In genomic region chr5:107147951-107148766, GRCm38 (mm10) we compare ENCODE assay signal across 8 mouse cellular contexts.
DNase-seq lines count a peak whose midpoint lies in the region; ATAC-seq and TF ChIP-seq lines count a peak whose summit lies in the region.

No protein-coding gene starts in this region.

- WGBS in forebrain, postnatal 0 days = 9% methylated on average over 13 of the region's 13 CpGs
- WGBS in hindbrain, embryonic 14.5 days = 18% methylated on average over 13 of the region's 13 CpGs
- 29% methylated on average over 13 of the region's 13 CpGs for WGBS in midbrain, embryonic 10.5 days
- 53% methylated on average over 13 of the region's 13 CpGs for WGBS in stomach, embryonic 16.5 days

- no peak overlapping the region for H3K27ac ChIP-seq in forebrain, postnatal 0 days (ENCODE audit: low read depth, low read length)
- H3K27ac ChIP-seq in hindbrain, embryonic 14.5 days = peak overlapping the region; percentile 51
- H3K27ac ChIP-seq in midbrain, embryonic 10.5 days (replicated peaks) = peak overlapping the region; percentile 69
- peak overlapping the region; percentile 32; the same call in 1 of the 2 replicates for H3K27ac ChIP-seq in stomach, embryonic 16.5 days (ENCODE audit: low read length)

- H3K9ac ChIP-seq in forebrain, postnatal 0 days = no peak overlapping the region
- no peak overlapping the region for H3K9ac ChIP-seq in hindbrain, embryonic 14.5 days
- H3K9ac ChIP-seq in stomach, embryonic 16.5 days (ENCODE audit: low read length) = no peak overlapping the region

- H3K9me3 ChIP-seq in forebrain, postnatal 0 days (ENCODE audit: low read length) = no peaks in the 10 kb centered on the region
- H3K9me3 ChIP-seq in hindbrain, embryonic 14.5 days (ENCODE audit: control insufficient read depth, low read length) = no peaks in the 10 kb centered on the region
- H3K9me3 ChIP-seq in midbrain, embryonic 10.5 days (replicated peaks) = no peaks in the 10 kb centered on the region
- H3K9me3 ChIP-seq in stomach, embryonic 16.5 days (replicated peaks; ENCODE audit: control insufficient read depth, low read length) = no peaks in the 10 kb centered on the region

- no peaks in the 10 kb centered on the region for H3K27me3 ChIP-seq in forebrain, postnatal 0 days (ENCODE audit: insufficient read depth, low read length)
- no peaks in the 10 kb centered on the region for H3K27me3 ChIP-seq in hindbrain, embryonic 14.5 days (ENCODE audit: control insufficient read depth, insufficient read depth, low read length)
- peaks cover 22% of the 10 kb centered on the region for H3K27me3 ChIP-seq in midbrain, embryonic 10.5 days (ENCODE audit: low read depth, poor library complexity, severe bottlenecking)
- H3K27me3 ChIP-seq in stomach, embryonic 16.5 days (ENCODE audit: control insufficient read depth, insufficient read depth, low read length) = no peaks in the 10 kb centered on the region

- H3K4me3 ChIP-seq in forebrain, postnatal 0 days (ENCODE audit: low read depth, low read length) = no peak overlapping the region
- H3K4me3 ChIP-seq in hindbrain, embryonic 14.5 days (replicated peaks; ENCODE audit: low read length) = no peak overlapping the region
- H3K4me3 ChIP-seq in midbrain, embryonic 10.5 days = 0 out of 2 replicates have a peak overlapping the region, but pooled peaks have one; percentile 5
- H3K4me3 ChIP-seq in stomach, embryonic 16.5 days (replicated peaks; ENCODE audit: low read length) = no peak overlapping the region

- peak; percentile 38; the same call in 1 of the 2 replicates for ATAC-seq in forebrain, postnatal 0 days
- ATAC-seq in hindbrain, embryonic 14.5 days (ENCODE audit: low FRiP score) = peak; percentile 72
- ATAC-seq in stomach, embryonic 16.5 days (ENCODE audit: insufficient read depth, low FRiP score) = no peak

- no peak for TF ChIP-seq CTCF in forebrain, postnatal 0 days (IDR thresholded peaks at IDR 0.05; ENCODE audit: low read depth)

- peaks cover 5% of the 10 kb centered on the region; the same call in 1 of the 2 replicates for H3K4me1 ChIP-seq in forebrain, postnatal 0 days (ENCODE audit: insufficient read depth)
- peaks cover 28% of the 10 kb centered on the region for H3K4me1 ChIP-seq in hindbrain, embryonic 14.5 days (replicated peaks; ENCODE audit: control insufficient read depth, insufficient read depth, low read length)
- H3K4me1 ChIP-seq in midbrain, embryonic 10.5 days = peaks cover 84% of the 10 kb centered on the region
- peaks cover 34% of the 10 kb centered on the region for H3K4me1 ChIP-seq in stomach, embryonic 16.5 days (ENCODE audit: control insufficient read depth, insufficient read depth, low read length)

- DNase-seq in adrenal gland, adult (ENCODE audit: inconsistent age in 2 of 2, low spot score in 1 of 2) = peak; percentile 72 to 89
- DNase-seq in adrenal gland, postnatal 4 days (ENCODE audit: low spot score in 2 of 2) = no peak
- peak; percentile 36 for DNase-seq in cerebellum, adult 11 months
- DNase-seq in forebrain, postnatal 0 days = peak; percentile 77
- DNase-seq in hindbrain, embryonic 14.5 days (ENCODE audit: low spot score) = peak; percentile 81
- peak; percentile 73 to 74 for DNase-seq in layer of hippocampus, postnatal 36 days
- DNase-seq in midbrain, embryonic 10.5 days (ENCODE audit: low spot score) = peak; percentile 35

- H3K36me3 ChIP-seq in forebrain, postnatal 0 days (ENCODE audit: insufficient read depth) = no peaks in the 10 kb centered on the region
- H3K36me3 ChIP-seq in hindbrain, embryonic 14.5 days (replicated peaks; ENCODE audit: control insufficient read depth, insufficient read depth) = no peaks in the 10 kb centered on the region
- H3K36me3 ChIP-seq in midbrain, embryonic 10.5 days = no peaks in the 10 kb centered on the region
- no peaks in the 10 kb centered on the region for H3K36me3 ChIP-seq in stomach, embryonic 16.5 days (ENCODE audit: control insufficient read depth, insufficient read depth, low read length)

- no peak overlapping the region for H3K4me2 ChIP-seq in forebrain, postnatal 0 days (ENCODE audit: low read depth)
- H3K4me2 ChIP-seq in hindbrain, embryonic 14.5 days (replicated peaks) = no peak overlapping the region
- no peak overlapping the region for H3K4me2 ChIP-seq in stomach, embryonic 16.5 days (ENCODE audit: low read depth, low read length)

Comparison
In these comparisons a context has a peak if more than half of its experiments do, and no peak if none do; other contexts are left out.
1. DNase-seq: peak in adrenal gland, adult (2 of 2), cerebellum, adult 11 months (single experiment), forebrain, postnatal 0 days (single experiment), hindbrain, embryonic 14.5 days (single experiment), layer of hippocampus, postnatal 36 days (2 of 2) and midbrain, embryonic 10.5 days (single experiment); none in adrenal gland, postnatal 4 days (0 of 2).